Mouse (Mus musculus): ENCODE measurements at regions not wholly inside any gene's neighbourhood (a gene's known extent, or its start where the extent isn't known, plus 50 kb on each side); places are given as distances from the start of the nearest gene placed in this dataset.

DNA sequence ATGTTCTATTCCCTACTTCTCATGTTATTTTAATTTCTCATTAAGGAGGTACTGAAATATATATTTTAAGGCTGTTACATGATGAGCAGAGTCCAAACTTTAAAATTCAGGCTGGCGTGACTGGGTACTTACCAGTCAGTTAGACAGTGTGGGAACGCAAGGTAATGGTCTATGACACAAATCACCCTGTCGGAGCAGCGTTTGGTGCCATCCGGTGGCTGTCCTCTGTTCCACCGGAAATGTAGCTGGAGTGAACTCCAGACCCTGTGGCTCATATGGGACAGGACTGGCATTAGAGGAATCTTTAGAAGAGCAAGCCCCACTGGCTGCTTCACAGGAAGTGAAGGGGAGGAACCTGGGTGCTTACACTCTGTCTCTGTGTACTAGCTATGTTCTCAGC lies 388.0 kb downstream of the Adam3 start:
- Histone ChIP-seq H3K79me2 (ENCODE audit: control insufficient read depth, insufficient read depth, low read length, poor library complexity) (no peaks in the 10 kb centered on the region), H3K36me3 (ENCODE audit: control insufficient read depth in 1 of 2, insufficient read depth in 2 of 2, low read length in 2 of 2) (no peaks in the 10 kb centered on the region), H3K9ac (ENCODE audit: control insufficient read depth, low read depth, low read length, poor library complexity, severe bottlenecking) (no peak overlapping the region), H3K4me1 (ENCODE audit: control insufficient read depth in 1 of 2, insufficient read depth in 2 of 2, low read length in 2 of 2) (no peaks in the 10 kb centered on the region), H3K27ac (ENCODE audit: control insufficient read depth, low read depth, low read length) (no peak overlapping the region), H3K27me3 (ENCODE audit: control insufficient read depth in 1 of 2, insufficient read depth in 2 of 2, low read length in 2 of 2) (no peaks in the 10 kb centered on the region), H3K4me3 (ENCODE audit: control insufficient read depth in 1 of 2, insufficient read depth in 1 of 2, low read depth in 2 of 2, low read length in 2 of 2) (no peak overlapping the region), H3K9me3 (replicated peaks; ENCODE audit: insufficient read depth, low read length) (no peaks in the 10 kb centered on the region)
- TF ChIP-seq E2F4 (IDR thresholded peaks at IDR 0.05; ENCODE audit: borderline replicate concordance, low read depth, low read length) = no peak
- no peak for TF ChIP-seq CHD1 (IDR thresholded peaks at IDR 0.05; ENCODE audit: low read depth, low read length)
- no peak for TF ChIP-seq ZC3H11A (IDR thresholded peaks at IDR 0.05; ENCODE audit: low read depth, low read length)
- TF ChIP-seq BHLHE40 (IDR thresholded peaks at IDR 0.05; ENCODE audit: borderline replicate concordance, low read depth, low read length) = no peak
- DNase-seq (ENCODE audit: low read depth, low spot score) = no peak

DNA sequence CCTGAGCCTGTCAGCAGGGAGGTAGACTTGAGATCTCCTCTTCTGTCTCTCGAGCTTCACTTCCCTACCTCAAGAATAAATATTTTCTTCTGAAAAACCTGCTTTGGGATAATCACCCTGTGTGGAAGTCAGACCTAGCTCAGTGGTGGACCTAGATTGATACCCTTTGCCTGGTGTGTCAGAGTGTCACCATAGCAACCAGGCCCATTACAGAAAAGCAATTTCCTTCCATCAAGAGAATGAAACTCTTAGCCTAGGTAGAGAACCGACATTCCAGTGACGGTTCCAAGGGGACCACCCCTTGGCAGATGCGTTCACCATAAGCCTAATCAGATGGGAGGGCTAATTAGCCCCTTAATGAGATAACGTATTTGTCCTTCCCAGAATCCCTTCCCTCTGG lies 389.9 kb downstream of the Adam3 start:
- no peak overlapping the region for H3K27ac ChIP-seq (ENCODE audit: control insufficient read depth, low read depth, low read length)
- no peak for DNase-seq (ENCODE audit: low read depth, low spot score)

GRCm38 (mm10) chr8:24333705-24334104 lies 391.9 kb downstream of the Adam3 start:
- Histone ChIP-seq H3K27ac (ENCODE audit: control insufficient read depth, low read depth, low read length) (no peak overlapping the region), H3K4me3 (ENCODE audit: control insufficient read depth in 1 of 2, insufficient read depth in 1 of 2, low read depth in 2 of 2, low read length in 2 of 2) (no peak overlapping the region), H3K36me3 (ENCODE audit: control insufficient read depth in 1 of 2, insufficient read depth in 2 of 2, low read length in 2 of 2) (no peaks in the 10 kb centered on the region), H3K9me3 (replicated peaks; ENCODE audit: insufficient read depth, low read length) (no peaks in the 10 kb centered on the region), H3K79me2 (ENCODE audit: control insufficient read depth, insufficient read depth, low read length, poor library complexity) (no peaks in the 10 kb centered on the region), H3K9ac (ENCODE audit: control insufficient read depth, low read depth, low read length, poor library complexity, severe bottlenecking) (no peak overlapping the region), H3K27me3 (ENCODE audit: control insufficient read depth in 1 of 2, insufficient read depth in 2 of 2, low read length in 2 of 2) (no peaks in the 10 kb centered on the region), H3K4me1 (ENCODE audit: control insufficient read depth in 1 of 2, insufficient read depth in 2 of 2, low read length in 2 of 2) (no peaks in the 10 kb centered on the region)
- DNase-seq (ENCODE audit: low read depth, low spot score) = no peak
- no peak for TF ChIP-seq JUND (IDR thresholded peaks at IDR 0.05; ENCODE audit: low read depth, low read length)
- no peak for TF ChIP-seq E2F4 (IDR thresholded peaks at IDR 0.05; ENCODE audit: borderline replicate concordance, low read depth, low read length)
- no peak for TF ChIP-seq MYB (IDR thresholded peaks at IDR 0.05; ENCODE audit: low read depth, low read length)
- TF ChIP-seq RAD21 (IDR thresholded peaks at IDR 0.05; ENCODE audit: low read depth, low read length) = no peak
- TF ChIP-seq USF1 (IDR thresholded peaks at IDR 0.05; ENCODE audit: low read depth, low read length) = no peak
- TF ChIP-seq MAZ (IDR thresholded peaks at IDR 0.05; ENCODE audit: low read depth, low read length) = no peak
- TF ChIP-seq NRF1 (IDR thresholded peaks at IDR 0.05; ENCODE audit: insufficient read depth, low read depth, low read length, poor library complexity, severe bottlenecking) = no peak
- TF ChIP-seq CHD1 (IDR thresholded peaks at IDR 0.05; ENCODE audit: low read depth, low read length) = no peak
- TF ChIP-seq ZMIZ1 (IDR thresholded peaks at IDR 0.05; ENCODE audit: low read depth, low read length) = no peak
- TF ChIP-seq ZKSCAN1 (IDR thresholded peaks at IDR 0.05; ENCODE audit: low read depth, low read length) = no peak
- no peak for TF ChIP-seq GATA1 (IDR thresholded peaks at IDR 0.05; ENCODE audit: low read depth, low read length)
- no peak for TF ChIP-seq MAX (IDR thresholded peaks at IDR 0.05; ENCODE audit: low read length)

More for the DNA sequence above, 389.9 kb downstream of the Adam3 start:
- H3K4me3 ChIP-seq (ENCODE audit: control insufficient read depth in 1 of 2, insufficient read depth in 1 of 2, low read depth in 2 of 2, low read length in 2 of 2) = no peak overlapping the region
- H3K27me3 ChIP-seq (ENCODE audit: control insufficient read depth in 1 of 2, insufficient read depth in 2 of 2, low read length in 2 of 2) = no peaks in the 10 kb centered on the region
- no peaks in the 10 kb centered on the region for H3K79me2 ChIP-seq (ENCODE audit: control insufficient read depth, insufficient read depth, low read length, poor library complexity)
- TF ChIP-seq JUND (IDR thresholded peaks at IDR 0.05; ENCODE audit: low read depth, low read length) (no peak), SMC3 (IDR thresholded peaks at IDR 0.05; ENCODE audit: low read depth, low read length) (no peak), TBP (IDR thresholded peaks at IDR 0.05; ENCODE audit: low read depth, low read length) (no peak), EP300 (IDR thresholded peaks at IDR 0.05; ENCODE audit: low read depth in 1 of 2, low read length in 2 of 2) (no peak), CTCF (IDR thresholded peaks at IDR 0.05 in 2 of 3, conservative IDR thresholded peaks at IDR 0.05 in 1 of 3; ENCODE audit: control insufficient read depth in 1 of 3, insufficient read depth in 1 of 3, low read depth in 2 of 3, low read length in 3 of 3, poor library complexity in 1 of 3, severe bottlenecking in 1 of 3) (no peak), ELF1 (IDR thresholded peaks at IDR 0.05; ENCODE audit: low read depth, low read length) (no peak), E2F4 (IDR thresholded peaks at IDR 0.05; ENCODE audit: borderline replicate concordance, low read depth, low read length) (no peak), USF1 (IDR thresholded peaks at IDR 0.05; ENCODE audit: low read depth, low read length) (no peak), POLR2A (IDR thresholded peaks at IDR 0.05; ENCODE audit: control insufficient read depth in 1 of 2, insufficient read depth in 1 of 2, low read depth in 1 of 2, low read length in 2 of 2, poor library complexity in 1 of 2) (no peak), SIN3A (IDR thresholded peaks at IDR 0.05; ENCODE audit: low read length) (no peak), ZC3H11A (IDR thresholded peaks at IDR 0.05; ENCODE audit: low read depth, low read length) (no peak), BHLHE40 (IDR thresholded peaks at IDR 0.05; ENCODE audit: borderline replicate concordance, low read depth, low read length) (no peak), KAT2A (conservative IDR thresholded peaks at IDR 0.05; ENCODE audit: low read depth, low read length) (no peak), MYC (IDR thresholded peaks at IDR 0.05; ENCODE audit: low read depth, low read length) (no peak), ZKSCAN1 (IDR thresholded peaks at IDR 0.05; ENCODE audit: low read depth, low read length) (no peak), TAL1 (IDR thresholded peaks at IDR 0.05; ENCODE audit: low read length) (no peak), NRF1 (IDR thresholded peaks at IDR 0.05; ENCODE audit: insufficient read depth, low read depth, low read length, poor library complexity, severe bottlenecking) (no peak), ETS1 (IDR thresholded peaks at IDR 0.05; ENCODE audit: low read depth, low read length) (no peak)
- no peak overlapping the region for H3K9ac ChIP-seq (ENCODE audit: control insufficient read depth, low read depth, low read length, poor library complexity, severe bottlenecking)
- H3K4me1 ChIP-seq (ENCODE audit: control insufficient read depth in 1 of 2, insufficient read depth in 2 of 2, low read length in 2 of 2) = no peaks in the 10 kb centered on the region
- no peaks in the 10 kb centered on the region for H3K36me3 ChIP-seq (ENCODE audit: control insufficient read depth in 1 of 2, insufficient read depth in 2 of 2, low read length in 2 of 2)
- no peaks in the 10 kb centered on the region for H3K9me3 ChIP-seq (replicated peaks; ENCODE audit: insufficient read depth, low read length)
